Mouse (Mus musculus) midbrain, embryonic 15.5 days (tissue): ENCODE results near the gene Gng2. TPM values are rescaled to one million over a fixed set of nuclear protein-coding genes. Genes with fewer than 3 reads are reported as not detected.
A peak's percentile ranks its signal among the peaks of the same experiment; 100 is the strongest.
"Not testable (repeated sequence)": the region's sequence is repeated elsewhere in the genome, so short reads cannot be mapped to it uniquely, and the experiment has no call there.

Experiments
- ATAC-seq: fragments of 200-750 bp; cut with Nextera tagmentation; replicated peaks from 2 replicates; pipeline ENCODE4 v1.8.0; 2017; ENCODE audit warnings: moderate TSS enrichment
- H3K27ac ChIP-seq: fragments of 300-500 bp; sonication (generic); 2 replicates; pipeline ENCODE4 v1.5.1; 2015; ENCODE audit warnings: mild to moderate bottlenecking, inconsistent platforms
- H3K27me3 ChIP-seq: fragments of 300-500 bp; sonication (generic); replicated peaks from 2 replicates; pipeline ENCODE4 v1.6.1; 2015; ENCODE audit warnings: inconsistent platforms
- H3K36me3 ChIP-seq: fragments of 300-500 bp; sonication (generic); replicated peaks from 2 replicates; pipeline ENCODE4 v1.6.1; 2015; ENCODE audit warnings: inconsistent platforms
- H3K4me1 ChIP-seq: fragments of 300-500 bp; sonication (generic); 2 replicates; pipeline ENCODE4 v1.6.1; 2015; ENCODE audit warnings: inconsistent platforms
- H3K4me2 ChIP-seq: fragments of 300-500 bp; sonication (generic); 2 replicates; pipeline ENCODE4 v1.6.1; 2015; ENCODE audit warnings: inconsistent platforms, mild to moderate bottlenecking, moderate library complexity
- H3K4me3 ChIP-seq: fragments of 300-500 bp; sonication (generic); 2 replicates; pipeline ENCODE4 v1.5.1; 2015; ENCODE audit warnings: mild to moderate bottlenecking, inconsistent platforms
- H3K9ac ChIP-seq: fragments of 300-500 bp; sonication (generic); 2 replicates; pipeline ENCODE4 v1.6.1; 2015; ENCODE audit warnings: mild to moderate bottlenecking, inconsistent platforms
- H3K9me3 ChIP-seq: fragments of 300-500 bp; sonication (generic); 2 replicates; pipeline ENCODE4 v1.6.1; 2016; ENCODE audit warnings: inconsistent platforms
- WGBS: fragments of 180-500 bp; shearing (Covaris S2); methylation state at CpG from one replicate; pipeline ENCODE4 v1.1.7; 2015; ENCODE audit warnings: mixed read lengths; 5-methylcytosine and 5-hydroxymethylcytosine counted together
- polyA plus RNA-seq: library from polyadenylated mRNA; unstranded; fragments of >200 nt; fragmentation: Nextera tagmentation; extraction: Ambion mirVana; gene quantifications from 2 replicates; pipeline ENCODE4 v1.2.1, GENCODE M21; 2015

The Gng2 gene
- polyA plus RNA-seq, 1 experiment from 2014 or later: 467 TPM

- H3K36me3 ChIP-seq: peaks cover 10% of the 10 kb centered on the region
- H3K27me3 ChIP-seq: no peaks in the 10 kb centered on the region
- no peak overlapping the region for H3K4me2 ChIP-seq
- no peaks in the 10 kb centered on the region for H3K9me3 ChIP-seq
- H3K4me3 ChIP-seq: no peak overlapping the region
- H3K27ac ChIP-seq: no peak overlapping the region
- WGBS: 78% methylated on average over 11 of the region's 11 CpGs
- ATAC-seq: no peak
- no peak overlapping the region for H3K9ac ChIP-seq
- H3K4me1 ChIP-seq: peaks cover 4% of the 10 kb centered on the region; the same call in 1 of the 2 replicates
Measured at GRCm38 (mm10) chr14:19874201-19874807, 103.1 kb downstream of the Gng2 start.

DNA sequence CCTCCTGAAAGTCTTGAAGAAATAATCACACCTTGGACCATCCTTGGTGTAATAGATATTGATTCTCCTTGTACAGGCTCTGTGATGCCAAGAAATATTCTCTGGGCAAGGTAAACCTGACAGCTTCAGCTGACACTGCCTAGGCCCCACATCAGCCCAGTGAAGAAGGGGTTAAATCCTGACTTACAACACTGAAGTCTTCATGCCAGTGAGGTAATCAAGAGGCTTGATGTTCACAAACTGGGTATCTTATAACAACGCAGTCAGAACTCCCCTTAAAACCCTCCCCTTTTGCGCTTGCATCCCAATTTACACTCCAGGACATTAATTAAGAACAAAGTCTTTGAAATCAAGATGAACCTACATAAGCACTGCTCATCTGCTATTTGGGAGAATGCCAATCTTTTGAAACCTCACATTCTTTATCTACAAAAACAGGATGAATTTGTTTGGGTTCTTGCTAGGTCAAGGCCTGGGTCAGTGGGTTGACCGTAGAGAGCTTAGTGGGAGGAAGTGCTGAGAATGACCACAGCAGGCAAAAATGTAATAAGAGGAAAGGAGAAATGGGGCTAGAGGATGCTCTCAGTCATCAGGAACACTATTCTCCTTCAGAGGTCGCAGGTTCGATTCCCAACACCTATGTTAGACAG lies 110.0 kb downstream of the Gng2 start:
- no peak for ATAC-seq
- no peak overlapping the region for H3K4me2 ChIP-seq
- no peak overlapping the region for H3K4me3 ChIP-seq
- no peaks in the 10 kb centered on the region for H3K36me3 ChIP-seq
- peak overlapping the region; percentile 38; the same call in 1 of the 2 replicates for H3K27ac ChIP-seq
- no peaks in the 10 kb centered on the region for H3K27me3 ChIP-seq
- 81% methylated on average over 5 of the region's 5 CpGs for WGBS
- no peaks in the 10 kb centered on the region for H3K9me3 ChIP-seq
- H3K4me1 ChIP-seq: peaks cover 9% of the 10 kb centered on the region
- H3K9ac ChIP-seq: no peak overlapping the region

GRCm38 (mm10) chr14:19865121-19865520 lies 112.3 kb downstream of the Gng2 start:
- H3K27ac ChIP-seq, H3K9ac ChIP-seq, H3K4me1 ChIP-seq, H3K36me3 ChIP-seq, ATAC-seq, H3K9me3 ChIP-seq, H3K27me3 ChIP-seq, H3K4me3 ChIP-seq, H3K4me2 ChIP-seq: not testable (repeated sequence)
- 91% methylated on average over 9 of the region's 9 CpGs for WGBS

- Histone ChIP-seq H3K27ac (no peak overlapping the region), H3K9ac (no peak overlapping the region), H3K9me3 (no peaks in the 10 kb centered on the region), H3K4me2 (no peak overlapping the region), H3K27me3 (no peaks in the 10 kb centered on the region), H3K4me1 (no peaks in the 10 kb centered on the region), H3K4me3 (no peak overlapping the region), H3K36me3 (no peaks in the 10 kb centered on the region)
- 87% methylated on average over 8 of the region's 8 CpGs for WGBS
- no peak for ATAC-seq
Measured at GRCm38 (mm10) chr14:19861311-19862080, 115.9 kb downstream of the Gng2 start.

DNA sequence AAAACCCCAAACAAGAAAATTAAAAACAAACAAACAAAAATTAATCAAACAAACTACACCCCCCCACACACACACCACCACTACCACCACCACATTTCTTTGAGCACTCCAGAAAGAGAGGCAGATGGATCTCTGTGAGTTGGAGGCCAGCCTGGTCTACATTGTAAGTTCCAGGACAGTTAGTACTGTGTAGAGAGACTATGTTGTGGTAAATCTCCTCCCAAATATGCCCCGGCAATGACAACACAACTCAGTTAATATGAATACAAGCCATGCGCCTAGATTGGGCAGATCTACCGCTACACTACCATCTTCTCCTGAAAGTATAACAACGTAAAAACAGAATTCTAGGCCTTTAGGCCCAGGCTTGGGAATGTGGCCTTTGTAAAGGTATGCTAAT lies 117.1 kb downstream of the Gng2 start:
- Histone ChIP-seq H3K36me3 (no peaks in the 10 kb centered on the region), H3K4me2 (no peak overlapping the region), H3K27ac (no peak overlapping the region), H3K9me3 (no peaks in the 10 kb centered on the region), H3K9ac (no peak overlapping the region), H3K4me1 (no peaks in the 10 kb centered on the region), H3K4me3 (no peak overlapping the region), H3K27me3 (no peaks in the 10 kb centered on the region)
- WGBS: 92% methylated on average over 4 of the region's 4 CpGs
- no peak for ATAC-seq

GRCm38 (mm10) chr14:19858808-19859776 lies 118.3 kb downstream of the Gng2 start:
- ATAC-seq: 0 out of 2 replicates have a peak, but pooled peaks have one; percentile 14
- Histone ChIP-seq H3K36me3 (no peaks in the 10 kb centered on the region), H3K27me3 (no peaks in the 10 kb centered on the region), H3K4me3 (no peak overlapping the region), H3K9ac (no peak overlapping the region), H3K4me2 (no peak overlapping the region), H3K27ac (no peak overlapping the region), H3K9me3 (no peaks in the 10 kb centered on the region), H3K4me1 (no peaks in the 10 kb centered on the region)
- WGBS: 46% methylated on average over 8 of the region's 8 CpGs

DNA sequence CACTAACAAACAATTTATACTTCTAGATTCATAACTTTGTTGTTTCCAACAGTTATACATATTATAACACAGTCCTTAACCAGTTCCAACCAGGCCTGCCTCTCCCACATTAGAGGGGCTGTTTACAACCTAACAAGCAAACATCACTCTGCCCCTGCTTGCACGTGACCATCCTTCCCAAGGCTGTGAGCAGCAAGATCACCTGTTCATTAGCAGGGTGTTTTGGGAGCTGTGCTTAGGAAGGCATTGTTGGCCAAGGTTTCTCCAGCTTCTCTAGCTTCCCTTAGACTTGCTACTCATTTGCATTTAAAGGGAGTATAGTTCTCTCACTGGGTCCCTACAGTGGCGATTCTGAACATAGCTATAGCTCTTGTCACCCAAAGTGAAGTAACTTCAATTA lies 119.1 kb downstream of the Gng2 start:
- ATAC-seq: no peak
- no peaks in the 10 kb centered on the region for H3K9me3 ChIP-seq
- H3K9ac ChIP-seq: no peak overlapping the region
- no peaks in the 10 kb centered on the region for H3K4me1 ChIP-seq
- no peaks in the 10 kb centered on the region for H3K27me3 ChIP-seq
- no peak overlapping the region for H3K27ac ChIP-seq
- 79% methylated on average over 2 of the region's 2 CpGs for WGBS
- H3K36me3 ChIP-seq: no peaks in the 10 kb centered on the region
- no peak overlapping the region for H3K4me3 ChIP-seq
- no peak overlapping the region for H3K4me2 ChIP-seq

DNA sequence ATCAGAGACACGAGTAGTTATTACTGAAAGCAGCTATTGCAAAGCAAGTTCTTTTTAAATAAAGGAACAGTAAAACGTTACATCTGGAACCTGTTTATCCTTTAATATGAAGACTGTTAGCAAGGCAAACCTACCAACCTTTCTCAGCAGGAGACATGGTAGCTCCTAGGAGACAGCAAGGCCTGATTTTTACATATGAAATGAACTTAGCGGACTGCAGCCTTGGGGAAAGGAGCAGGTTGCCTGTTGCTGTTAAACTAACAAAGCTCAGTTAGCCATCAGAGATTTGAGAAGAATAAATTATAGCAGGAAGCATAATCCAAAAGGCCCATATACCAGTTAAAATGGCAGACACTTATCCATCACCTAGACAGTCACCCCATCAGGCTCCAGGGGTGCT lies 124.0 kb downstream of the Gng2 start:
- Histone ChIP-seq H3K36me3 (no peaks in the 10 kb centered on the region), H3K27ac (no peak overlapping the region), H3K4me2 (no peak overlapping the region), H3K4me1 (no peaks in the 10 kb centered on the region), H3K27me3 (no peaks in the 10 kb centered on the region), H3K9ac (no peak overlapping the region), H3K4me3 (no peak overlapping the region), H3K9me3 (no peaks in the 10 kb centered on the region)
- ATAC-seq: no peak
- 45% methylated on average over 3 of the region's 3 CpGs for WGBS

- Histone ChIP-seq H3K27ac (no peak overlapping the region), H3K4me1 (peaks cover 3% of the 10 kb centered on the region; the same call in 1 of the 2 replicates), H3K36me3 (no peaks in the 10 kb centered on the region), H3K9ac (peak overlapping the region; percentile 44), H3K9me3 (no peaks in the 10 kb centered on the region), H3K4me3 (peak overlapping the region; percentile 25; the same call in 1 of the 2 replicates), H3K4me2 (peak overlapping the region; percentile 56), H3K27me3 (no peaks in the 10 kb centered on the region)
- peak; percentile 83 for ATAC-seq
- 21% methylated on average over 15 of the region's 15 CpGs for WGBS
Measured at GRCm38 (mm10) chr14:19839600-19840332, 137.7 kb downstream of the Gng2 start.

- Histone ChIP-seq H3K36me3 (no peaks in the 10 kb centered on the region), H3K4me3 (no peak overlapping the region)
Measured at GRCm38 (mm10) chr14:19836289-19836688, 141.1 kb downstream of the Gng2 start.

DNA sequence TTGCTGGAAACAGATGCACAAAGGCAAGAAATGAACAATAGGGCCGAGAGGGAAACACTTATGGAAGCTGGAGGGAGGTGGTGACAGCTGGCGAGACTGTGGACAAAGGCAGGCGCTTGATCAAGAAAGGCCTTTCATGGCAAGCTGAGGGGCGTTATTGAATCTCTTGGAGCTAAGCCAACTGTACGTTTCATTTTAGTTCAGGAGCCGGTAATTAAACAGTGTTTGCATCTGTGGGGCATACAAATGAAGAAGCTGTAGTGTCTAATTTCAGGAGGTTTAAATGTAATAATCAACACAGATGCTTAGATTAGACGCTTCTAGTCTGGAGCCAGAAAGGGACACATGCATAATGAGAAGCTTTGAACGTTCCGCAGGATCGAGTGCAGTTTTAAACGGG lies 151.9 kb downstream of the Gng2 start:
- 0 out of 2 replicates have a peak, but pooled peaks have one; percentile 19 for ATAC-seq
- H3K27ac ChIP-seq: peak overlapping the region; percentile 78
- H3K36me3 ChIP-seq: peaks cover 11% of the 10 kb centered on the region
- no peak overlapping the region for H3K4me2 ChIP-seq
- peaks cover 26% of the 10 kb centered on the region for H3K4me1 ChIP-seq
- WGBS: 13% methylated on average over 11 of the region's 11 CpGs
- no peaks in the 10 kb centered on the region for H3K27me3 ChIP-seq
- H3K4me3 ChIP-seq: no peak overlapping the region
- no peak overlapping the region for H3K9ac ChIP-seq
- no peaks in the 10 kb centered on the region for H3K9me3 ChIP-seq

More at GRCm38 (mm10) chr14:19836289-19836688, 141.1 kb downstream of the Gng2 start:
- no peak overlapping the region for H3K27ac ChIP-seq
- H3K4me2 ChIP-seq: no peak overlapping the region
- peaks cover 3% of the 10 kb centered on the region; the same call in 1 of the 2 replicates for H3K4me1 ChIP-seq
- H3K27me3 ChIP-seq: no peaks in the 10 kb centered on the region
- no peak overlapping the region for H3K9ac ChIP-seq
- H3K9me3 ChIP-seq: no peaks in the 10 kb centered on the region
- 84% methylated on average over 3 of the region's 3 CpGs for WGBS
- ATAC-seq: no peak
